Mouse (Mus musculus) MEL (cell line): Measurements from ENCODE around the gene Hoxd10.

Experiments used
- CTCF ChIP-seq, 3 experiments: IDR thresholded peaks in 2 of 3; conservative IDR thresholded peaks in 1 of 3; 2 replicates each; pipeline ENCODE4 v1.5.1; 2011 to 2012; ENCODE audit warnings: low read length in 3 of 3, low read depth in 2 of 3, mild to moderate bottlenecking in 2 of 3, improper control_type of control experiment in 1 of 3, inconsistent platforms in 1 of 3, mixed read lengths in 1 of 3, moderate library complexity in 1 of 3; ENCODE audit not compliant: control insufficient read depth in 1 of 3, insufficient read depth in 1 of 3, poor library complexity in 1 of 3, severe bottlenecking in 1 of 3
- EP300 ChIP-seq, 2 experiments: IDR thresholded peaks; 2 replicates each; pipeline ENCODE4 v1.6.1; 2011; ENCODE audit warnings: improper control_type of control experiment in 2 of 2, low read length in 2 of 2, low read depth in 1 of 2, mild to moderate bottlenecking in 1 of 2

GRCm38 (mm10) chr2:74699053-74699430 is 7.3 kb downstream of the Hoxd10 start:
- no peak for TF ChIP-seq CTCF (IDR thresholded peaks at IDR 0.05 in 2 of 3, conservative IDR thresholded peaks at IDR 0.05 in 1 of 3; ENCODE audit: control insufficient read depth in 1 of 3, insufficient read depth in 1 of 3, low read depth in 2 of 3, low read length in 3 of 3, poor library complexity in 1 of 3, severe bottlenecking in 1 of 3)
- TF ChIP-seq EP300 (IDR thresholded peaks at IDR 0.05; ENCODE audit: low read depth in 1 of 2, low read length in 2 of 2), result no peak
